Mouse (Mus musculus) kidney, postnatal 36 days (tissue): ENCODE results near the gene Mrpl48.
A peak's percentile ranks its signal among the peaks of the same experiment; 100 is the strongest.

ENCODE experiments used
- DNase-seq, 2 experiments: peaks; one replicate each; pipeline ENCODE4 v3.0.0; 2021 to 2022; ENCODE audit warnings: mixed read lengths in 2 of 2

Mrpl48 gene

DNA sequence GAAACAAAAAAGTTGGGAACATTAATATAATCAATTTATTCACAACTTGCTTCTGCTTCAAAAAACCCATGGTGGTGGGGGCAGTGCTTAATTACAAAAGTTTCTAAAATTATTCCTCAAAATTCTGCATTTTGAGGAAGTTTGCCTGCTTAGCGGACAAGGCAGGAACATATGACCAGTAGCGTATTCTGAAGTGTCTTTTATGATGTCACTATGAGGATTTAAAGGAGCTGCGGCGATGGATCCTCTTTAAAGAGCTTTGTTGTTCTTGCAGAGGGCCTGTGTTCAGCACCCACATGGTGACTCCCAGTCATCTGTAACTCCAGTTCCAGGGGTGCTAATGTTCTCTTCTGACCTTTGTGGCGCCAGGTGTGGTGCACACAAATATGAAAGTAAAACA lies 77.3 kb downstream of the Mrpl48 start:
- DNase-seq, result no peak

DNA sequence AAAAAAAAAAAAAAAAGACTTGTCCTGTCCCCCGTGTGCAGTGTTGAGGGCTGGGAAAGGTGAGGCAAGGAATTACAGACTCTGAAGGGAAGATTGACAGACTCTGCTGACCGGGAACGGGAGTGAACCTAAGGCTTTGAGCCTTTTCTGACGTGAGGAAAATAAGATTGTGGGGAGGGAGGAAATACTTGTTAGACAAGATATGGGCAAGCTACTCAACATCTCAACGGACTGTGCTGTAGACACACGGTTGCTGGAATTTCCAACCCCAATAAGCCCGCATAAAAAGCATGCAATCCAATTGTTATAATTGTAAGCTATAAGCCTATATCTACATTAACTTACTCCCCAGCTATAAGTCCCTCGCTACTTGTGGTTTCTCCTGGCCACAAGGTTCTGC lies 83.4 kb downstream of the Mrpl48 start:
- DNase-seq, result no peak

DNA sequence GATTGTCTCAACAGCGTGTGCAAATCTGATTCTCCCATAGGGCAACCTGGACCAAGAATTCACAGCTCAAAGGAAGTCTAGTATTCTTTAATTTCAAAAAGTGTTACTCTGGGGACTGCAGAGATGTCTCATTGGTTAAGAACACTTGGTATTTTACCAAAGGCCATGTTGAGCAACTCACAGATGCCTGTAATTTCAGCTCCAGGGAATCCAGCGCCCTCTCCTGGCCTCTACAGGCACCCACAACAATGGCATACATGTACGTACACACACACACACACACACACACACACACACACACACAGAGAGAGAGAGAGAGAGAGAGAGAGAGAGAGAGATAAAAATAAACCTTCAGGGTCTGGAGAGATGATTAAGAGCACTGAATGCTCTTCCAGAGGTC lies 85.9 kb downstream of the Mrpl48 start:
- DNase-seq, result no peak

DNA sequence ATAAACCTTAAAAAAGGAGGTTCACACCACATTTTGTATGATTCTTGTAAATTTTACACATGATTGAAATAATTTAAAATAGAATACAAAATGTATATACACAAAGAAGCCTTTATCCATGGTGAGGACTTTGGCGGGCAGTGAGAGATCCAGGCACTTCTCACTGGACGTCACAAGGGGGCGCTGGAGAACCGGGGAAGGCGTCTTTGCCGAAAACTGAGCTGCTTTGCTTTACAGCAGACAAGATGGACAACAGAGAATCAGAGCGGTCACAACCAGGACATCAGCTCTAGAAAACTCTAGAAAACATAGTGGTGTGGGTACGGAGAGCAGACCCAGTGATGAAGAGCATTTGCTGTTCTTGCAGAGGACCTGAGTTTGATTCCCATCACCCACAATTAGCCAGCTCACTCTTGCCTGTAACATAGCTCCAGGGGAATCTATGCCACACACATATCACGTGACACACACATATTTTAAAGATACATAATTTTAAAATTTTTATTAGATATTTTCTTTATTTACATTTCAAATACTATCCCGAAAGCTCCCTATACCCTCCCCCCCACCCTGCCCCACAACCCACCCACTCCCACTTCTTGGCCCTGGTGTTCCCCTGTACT lies 87.3 kb downstream of the Mrpl48 start:
- peak; percentile 67 to 89 for DNase-seq

DNA sequence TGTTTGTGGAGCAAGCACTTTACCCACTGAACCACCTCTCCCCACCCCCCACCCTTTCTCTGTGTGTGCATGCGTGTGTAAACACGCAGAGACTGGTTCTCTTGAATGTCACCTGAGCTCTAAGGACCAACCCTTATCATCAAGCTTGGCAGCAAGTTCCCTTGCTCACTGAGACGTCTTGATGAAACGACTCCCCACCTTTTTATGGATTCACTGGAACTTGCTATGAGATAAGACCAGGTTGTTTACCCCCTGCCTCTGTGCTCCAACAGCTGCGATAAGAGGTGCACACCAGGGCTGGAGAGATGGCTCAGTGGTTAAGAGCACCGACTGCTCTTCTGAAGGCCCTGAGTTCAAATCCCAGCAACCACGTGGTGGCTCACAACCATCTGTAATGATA lies 87.9 kb downstream of the Mrpl48 start:
- DNase-seq, result no peak

DNA sequence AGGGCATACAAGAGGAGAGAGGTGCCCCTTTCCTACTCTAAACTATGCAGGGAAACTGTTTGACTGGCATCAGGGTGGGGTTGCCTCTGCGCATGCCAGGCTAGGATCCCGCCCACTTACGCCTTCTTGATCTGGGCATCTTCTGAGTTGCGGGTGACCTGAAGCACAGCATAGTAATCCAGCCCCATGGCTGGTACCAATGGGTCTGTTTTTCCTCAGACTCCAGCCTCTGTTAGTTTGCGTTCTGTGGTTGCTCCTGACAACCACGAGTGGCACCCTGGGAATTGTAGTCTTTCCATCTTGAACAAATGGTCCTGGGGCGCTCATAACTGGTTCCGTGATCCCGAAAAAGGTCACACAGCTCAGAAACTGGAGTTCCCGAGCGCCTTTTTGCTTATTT lies 93.5 kb downstream of the Mrpl48 start, which contains the start of gene Dnajb13:
Dnajb13 (minus strand) TSS at position 388 of the 400 bp plus-strand sequence.
- DNase-seq, result no peak

DNA sequence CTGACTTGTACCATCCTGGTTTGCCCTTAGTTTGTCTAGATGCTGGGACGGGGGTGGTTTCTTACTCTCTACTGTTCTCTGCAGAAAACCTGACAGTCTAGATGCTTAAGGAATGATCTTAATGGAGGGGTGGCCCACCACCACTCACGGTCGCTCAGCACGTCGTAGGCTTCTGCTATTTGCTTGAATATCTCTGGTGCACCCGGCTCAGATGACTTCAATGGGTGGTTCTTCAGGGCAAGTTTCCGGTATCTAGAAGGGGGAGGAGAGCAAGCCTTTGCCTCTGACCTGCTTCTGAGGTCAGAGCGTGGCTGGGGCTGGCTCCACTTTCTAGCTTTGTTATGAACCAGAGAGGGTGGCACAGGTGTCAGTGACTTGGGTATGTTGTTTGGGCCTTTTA lies 96.5 kb downstream of the Mrpl48 start:
- no peak for DNase-seq

DNA sequence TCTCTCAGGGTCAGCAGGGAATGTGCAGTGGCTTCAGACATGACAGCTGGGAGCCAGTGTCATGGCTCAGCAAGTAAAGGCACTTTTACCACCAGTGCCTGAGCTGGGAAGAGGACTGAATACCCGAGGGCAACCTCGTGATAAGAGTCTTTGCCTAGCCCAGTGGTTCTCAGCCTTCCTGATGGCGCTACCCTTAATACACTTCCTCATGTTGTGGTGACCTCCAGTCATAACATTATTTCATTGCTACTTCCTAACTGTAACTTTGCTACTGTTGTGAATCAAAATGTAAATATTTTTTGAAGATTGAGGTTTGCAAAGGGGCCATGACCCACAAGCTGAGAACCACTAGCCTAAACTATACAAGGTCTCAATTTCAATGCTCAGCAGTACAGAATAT lies 99.4 kb downstream of the Mrpl48 start:
- no peak for DNase-seq

DNA sequence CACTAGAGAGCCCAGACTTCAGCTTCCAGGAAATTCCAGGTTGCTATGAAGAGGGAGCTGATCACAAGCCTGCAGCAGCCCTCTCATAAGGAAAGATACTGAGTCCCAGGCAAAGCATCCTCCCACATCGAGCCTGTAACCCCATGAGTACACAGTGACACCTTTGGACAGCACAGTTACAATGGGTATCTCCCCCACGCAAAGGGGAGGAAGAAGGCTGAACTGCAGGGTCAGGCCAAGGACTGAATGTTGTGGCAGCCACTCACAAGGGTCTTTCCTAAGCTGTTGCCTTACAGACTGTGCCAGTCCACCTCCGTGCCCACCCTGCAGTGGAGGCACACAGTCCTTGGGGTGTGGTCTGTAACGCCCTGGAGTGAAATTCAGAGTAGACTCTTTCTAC lies 101.6 kb downstream of the Mrpl48 start:
- DNase-seq, result no peak

DNA sequence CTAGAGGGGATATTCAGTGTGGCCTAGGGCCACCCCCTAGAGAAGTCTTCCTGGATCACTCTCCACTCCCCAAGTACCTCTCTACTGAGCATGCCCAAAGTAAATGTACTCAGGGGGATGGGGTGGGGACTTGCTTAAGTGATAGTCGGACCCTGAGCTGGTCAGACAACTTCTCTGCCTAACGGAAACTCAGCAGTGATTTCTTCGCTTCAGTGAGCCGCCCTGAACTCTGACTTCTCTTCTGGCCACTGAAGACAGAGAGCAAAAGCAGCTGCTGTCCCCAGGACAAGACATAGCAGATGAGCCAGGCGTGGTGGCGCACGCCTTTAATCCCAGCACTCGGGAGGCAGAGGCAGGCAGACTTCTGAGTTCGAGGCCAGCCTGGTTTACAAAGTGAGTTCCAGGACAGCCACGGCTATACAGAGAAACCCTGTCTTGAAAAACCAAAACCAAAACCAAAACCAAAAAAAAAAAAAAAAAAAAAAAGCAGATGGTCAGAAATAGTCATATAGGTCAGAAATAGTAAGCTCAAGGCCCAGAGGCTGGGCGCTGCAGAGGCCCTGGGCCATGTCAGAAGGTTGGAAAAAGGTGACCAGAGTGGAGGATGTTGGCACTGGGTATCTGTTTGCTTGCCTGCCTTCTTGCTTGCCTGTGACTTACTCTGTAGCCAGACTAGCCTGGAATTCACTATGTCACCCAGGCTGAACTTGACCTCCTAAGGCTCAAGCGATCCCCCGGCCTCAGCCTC lies 103.2 kb downstream of the Mrpl48 start:
- peak; percentile 34 for DNase-seq

DNA sequence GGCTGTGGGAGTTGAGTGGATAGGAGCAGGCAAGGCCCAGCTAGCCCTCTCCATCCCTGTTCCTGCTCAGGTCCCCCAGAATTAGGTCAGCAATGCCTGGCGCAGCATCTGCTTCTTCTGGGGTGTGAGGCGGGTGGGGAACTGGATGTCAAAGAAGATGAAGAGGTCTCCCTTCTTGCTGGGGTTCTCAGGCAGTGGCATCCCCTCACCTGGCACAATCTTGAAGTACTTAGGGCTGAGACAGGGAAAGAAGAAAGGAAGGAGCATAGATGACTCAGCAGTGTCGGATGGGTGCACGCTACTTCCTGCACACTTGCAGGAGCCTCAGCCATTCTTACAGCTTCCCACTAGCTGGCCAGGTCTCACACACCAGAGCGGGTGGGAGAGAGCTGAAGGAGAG lies 105.0 kb downstream of the Mrpl48 start:
- DNase-seq, result no peak

DNA sequence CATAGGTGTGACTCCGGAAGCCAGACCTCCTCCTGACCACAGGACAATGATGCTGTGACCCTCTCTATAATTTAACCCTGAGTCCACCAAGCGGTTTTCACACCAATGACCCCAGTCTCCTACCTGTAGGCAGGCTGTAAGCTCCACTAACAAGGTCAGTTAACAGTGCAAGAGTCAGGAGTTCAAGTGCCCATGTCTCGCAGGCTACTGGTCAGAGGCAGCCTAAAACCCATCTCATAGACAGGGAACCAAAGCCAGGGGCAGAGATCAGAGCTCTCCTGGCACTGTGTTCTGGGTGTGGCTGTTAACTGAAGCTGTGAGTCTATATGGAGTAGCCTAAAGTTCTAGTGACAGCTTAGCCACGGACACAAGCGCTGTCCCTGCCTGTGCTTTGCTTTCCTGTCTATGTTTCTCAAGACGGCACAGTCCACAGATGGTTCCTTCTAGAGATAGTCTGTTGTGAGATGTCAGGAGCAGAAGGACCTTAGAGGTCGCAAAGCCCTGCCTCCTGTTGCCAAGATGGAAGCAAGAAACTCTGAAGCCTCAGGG lies 105.7 kb downstream of the Mrpl48 start:
- no peak for DNase-seq

DNA sequence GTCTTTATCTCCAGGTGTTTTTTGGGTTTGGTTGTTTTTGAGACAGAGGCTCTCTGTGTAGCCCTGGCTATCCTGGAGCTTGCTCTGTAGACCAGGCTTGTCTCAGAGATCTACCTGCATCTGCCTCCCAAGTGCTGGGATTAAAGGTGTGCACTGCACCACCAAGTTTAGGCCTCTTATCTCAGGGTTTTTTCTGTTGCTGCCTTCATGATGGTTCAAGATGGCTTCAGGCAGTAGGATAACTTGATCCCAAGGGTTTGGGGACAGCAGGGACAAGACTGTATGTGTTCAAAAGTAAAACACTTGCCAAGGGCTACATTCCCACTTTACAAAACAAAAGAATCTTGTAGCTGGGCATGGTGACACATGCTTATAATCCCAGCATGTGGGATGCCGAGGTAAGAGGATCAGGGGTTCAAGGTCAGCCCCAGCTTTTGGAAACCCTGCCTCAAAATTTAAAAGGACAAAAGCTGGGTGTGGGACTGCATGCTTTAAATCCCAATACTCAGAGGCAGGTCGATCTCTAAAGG lies 106.2 kb downstream of the Mrpl48 start:
- DNase-seq, result no peak

DNA sequence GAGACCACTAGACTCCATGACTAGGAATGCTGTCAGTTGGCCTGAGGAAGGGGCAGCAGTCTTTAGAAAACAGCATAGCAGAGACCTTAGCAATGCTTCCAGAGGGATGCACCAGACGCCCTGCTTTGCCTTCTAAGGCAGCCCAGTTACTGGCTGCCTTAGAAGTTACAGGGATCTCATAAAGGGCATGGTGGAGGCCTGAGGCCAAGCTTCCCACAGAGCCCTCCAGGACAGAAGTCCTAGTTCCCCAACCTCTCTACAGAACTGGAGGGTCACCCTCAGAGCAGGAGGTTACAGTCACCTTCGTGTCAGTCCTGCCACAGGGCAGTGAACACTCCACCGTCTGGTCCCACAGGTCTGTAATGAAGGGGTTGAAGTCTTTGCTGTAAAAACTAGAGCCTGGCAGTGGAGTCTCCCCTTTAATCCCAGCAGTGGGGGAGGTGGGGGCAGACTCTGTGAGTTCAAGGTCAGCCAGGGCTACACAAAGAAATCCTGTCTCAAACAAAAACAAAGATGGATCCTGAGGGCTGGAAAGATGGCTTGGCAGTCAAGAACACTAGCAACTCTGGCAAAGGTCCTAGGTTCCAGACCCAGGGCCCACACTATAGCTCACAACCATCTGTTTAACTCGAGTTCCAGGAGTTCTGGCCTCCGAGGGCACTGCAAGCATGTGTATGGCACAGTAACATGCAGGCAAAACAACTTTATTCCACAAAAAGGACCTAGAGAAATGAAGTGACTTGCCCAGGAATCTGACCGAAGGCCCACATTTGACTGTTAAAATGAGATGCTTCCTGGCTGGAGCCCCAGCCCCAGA lies 106.9 kb downstream of the Mrpl48 start:
- DNase-seq, result peak in 1 of 2 experiments; percentile 17

DNA sequence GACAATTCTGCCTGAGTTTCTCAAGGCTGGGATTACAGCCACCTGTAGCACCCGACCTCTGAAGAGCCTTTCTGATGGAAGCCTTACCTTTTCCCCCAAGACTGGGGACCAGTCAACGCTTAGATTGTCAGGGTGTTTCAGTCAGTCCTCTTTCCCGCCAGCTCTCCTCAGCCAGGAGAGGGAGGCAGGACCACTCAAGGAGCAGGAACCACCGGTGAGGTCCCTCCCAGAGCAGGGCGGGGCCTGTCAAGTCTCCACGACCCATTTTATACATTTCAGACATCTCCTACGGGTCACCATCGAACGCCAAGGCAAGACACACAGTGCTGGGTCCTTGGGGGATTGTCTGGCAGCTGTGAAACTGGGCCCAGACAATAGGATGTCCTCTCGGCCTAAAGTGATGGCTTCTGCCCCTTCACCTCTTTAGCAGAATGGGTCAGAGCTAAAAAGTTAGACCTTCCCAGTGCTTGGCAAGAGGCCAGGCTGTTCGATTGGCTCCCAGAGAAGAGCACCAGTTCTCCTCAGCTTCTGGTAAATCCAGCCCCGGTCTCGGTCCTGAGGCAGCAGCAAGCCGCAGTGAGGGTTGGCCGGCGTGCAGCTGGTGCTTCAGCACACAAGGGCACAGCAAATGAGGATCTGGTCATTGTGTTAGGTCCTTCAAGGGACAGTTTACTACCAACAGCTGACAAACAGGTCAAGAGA lies 107.7 kb downstream of the Mrpl48 start:
- peak; percentile 32 to 45 for DNase-seq

DNA sequence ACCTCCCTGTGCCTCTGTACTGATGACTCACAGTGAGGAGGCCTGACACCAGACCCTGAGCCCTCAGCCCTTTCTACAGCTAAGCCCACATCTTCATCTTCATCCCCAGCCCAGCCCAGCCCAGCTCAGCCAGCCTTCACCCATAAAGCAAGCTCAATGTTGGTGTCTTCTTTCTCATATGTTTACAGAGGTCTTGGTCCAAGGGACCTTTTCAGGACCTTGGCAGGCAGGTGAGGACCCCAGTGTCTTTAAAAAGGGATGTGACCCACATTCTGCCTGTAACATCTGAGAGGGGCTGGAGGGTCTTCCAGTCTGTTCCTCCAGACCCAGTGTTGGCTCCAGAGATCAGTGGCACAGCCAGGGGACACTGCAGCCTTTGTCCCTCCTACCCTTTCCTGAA lies 108.6 kb downstream of the Mrpl48 start:
- DNase-seq, result no peak

DNA sequence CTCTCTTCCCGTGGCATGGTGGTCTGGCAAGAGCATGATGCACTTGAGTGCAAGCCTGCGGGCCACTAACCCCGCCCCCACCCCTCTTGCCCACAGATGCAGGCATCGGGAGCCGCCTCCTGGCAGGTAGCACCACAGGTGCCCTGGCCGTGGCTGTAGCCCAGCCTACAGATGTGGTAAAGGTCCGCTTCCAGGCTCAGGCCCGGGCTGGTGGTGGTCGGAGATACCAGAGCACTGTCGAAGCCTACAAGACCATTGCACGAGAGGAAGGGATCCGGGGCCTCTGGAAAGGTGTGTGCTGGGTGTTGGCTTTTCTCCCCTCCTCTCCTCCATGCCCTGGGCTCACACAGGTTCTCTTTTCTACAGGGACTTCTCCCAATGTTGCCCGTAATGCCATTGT lies 110.1 kb downstream of the Mrpl48 start:
- no peak for DNase-seq

DNA sequence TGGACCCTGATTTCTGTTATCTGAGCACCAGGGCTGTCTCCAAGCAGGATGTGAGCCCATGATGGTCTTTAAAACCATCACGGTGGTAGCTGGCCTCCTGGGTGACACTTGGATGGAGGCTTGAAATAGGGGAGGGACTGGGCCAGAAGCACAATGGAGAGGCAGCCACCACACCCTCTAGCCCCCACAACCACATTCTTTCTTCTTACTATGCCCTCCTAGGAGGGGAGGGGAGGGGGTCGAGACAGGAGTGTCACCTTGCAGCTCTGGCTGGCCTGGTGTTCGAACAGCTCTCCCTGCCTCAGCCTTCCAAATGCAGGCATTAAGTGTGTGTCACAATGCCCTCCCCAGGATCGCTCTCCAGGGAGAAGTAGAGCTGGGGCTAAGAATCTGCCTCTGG lies 110.7 kb downstream of the Mrpl48 start:
- DNase-seq, result no peak

DNA sequence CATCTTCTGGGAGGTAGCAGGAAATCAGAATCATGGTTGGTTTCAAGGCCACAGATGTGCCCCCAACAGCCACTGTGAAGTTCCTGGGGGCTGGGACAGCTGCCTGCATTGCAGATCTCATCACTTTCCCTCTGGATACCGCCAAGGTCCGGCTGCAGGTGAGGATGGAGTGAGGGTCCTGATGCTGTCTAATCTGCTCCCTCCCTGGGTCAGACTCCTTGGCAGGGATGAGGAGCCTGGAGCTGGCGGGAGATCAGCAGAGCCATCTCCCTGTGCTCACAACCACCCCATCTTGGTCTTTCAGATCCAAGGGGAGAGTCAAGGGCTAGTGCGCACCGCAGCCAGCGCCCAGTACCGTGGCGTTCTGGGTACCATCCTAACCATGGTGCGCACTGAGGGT lies 111.3 kb downstream of the Mrpl48 start:
- no peak for DNase-seq

DNA sequence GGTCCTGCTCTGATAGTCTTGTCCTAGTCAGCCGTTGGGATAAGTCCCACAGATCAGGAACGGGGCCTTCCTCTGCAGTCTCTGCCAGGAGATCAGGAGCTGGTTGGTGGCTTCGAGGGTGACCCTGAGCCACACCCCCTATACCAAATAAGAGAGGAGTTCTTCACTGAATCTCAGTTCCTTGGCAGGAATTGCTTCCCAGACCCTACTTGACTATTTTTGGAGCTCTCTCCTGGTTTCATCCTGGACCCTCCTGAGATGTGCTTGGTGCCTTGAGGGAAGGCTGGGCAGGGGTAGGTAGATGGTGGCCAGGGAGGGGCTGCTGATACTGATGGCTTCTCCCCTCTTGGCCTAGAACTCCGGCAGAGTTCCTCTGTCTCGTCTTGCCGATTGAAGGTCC lies 111.7 kb downstream of the Mrpl48 start:
- DNase-seq, result no peak
